Mouse (Mus musculus) liver, embryonic 13.5 days (tissue): ENCODE results near the gene Gdf15. TPM values are rescaled to one million over a fixed set of nuclear protein-coding genes. Genes with fewer than 3 reads are reported as not detected.
A peak's percentile ranks its signal among the peaks of the same experiment; 100 is the strongest.

Experiments used
- ATAC-seq: fragments of 200-750 bp; cut with Nextera tagmentation; 2 replicates; pipeline ENCODE4 v1.8.0; 2017; ENCODE audit warnings: low read depth, mild to moderate bottlenecking, moderate number of reproducible peaks, moderate library complexity
- DNase-seq: peaks from one replicate; pipeline ENCODE4 v3.0.0; 2022
- H3K27ac ChIP-seq: fragments of 300-500 bp; sonication (generic); 2 replicates; pipeline ENCODE4 v1.5.1; 2015; ENCODE audit warnings: moderate library complexity, mild to moderate bottlenecking, inconsistent platforms
- H3K27me3 ChIP-seq: fragments of 300-500 bp; sonication (generic); 2 replicates; pipeline ENCODE4 v1.6.1; 2015; ENCODE audit warnings: mild to moderate bottlenecking, inconsistent platforms
- H3K36me3 ChIP-seq: fragments of 300-500 bp; sonication (generic); 2 replicates; pipeline ENCODE4 v1.6.1; 2015; ENCODE audit warnings: mild to moderate bottlenecking, inconsistent platforms
- H3K4me1 ChIP-seq: fragments of 300-500 bp; sonication (generic); replicated peaks from 2 replicates; pipeline ENCODE4 v1.6.1; 2015; ENCODE audit warnings: inconsistent platforms
- H3K4me2 ChIP-seq: fragments of 300-500 bp; sonication (generic); 2 replicates; pipeline ENCODE4 v1.6.1; 2015; ENCODE audit warnings: inconsistent platforms, mild to moderate bottlenecking, moderate library complexity
- H3K4me3 ChIP-seq: fragments of 300-500 bp; sonication (generic); replicated peaks from 2 replicates; pipeline ENCODE4 v1.5.1; 2015; ENCODE audit warnings: mild to moderate bottlenecking, inconsistent platforms
- H3K9ac ChIP-seq: fragments of 300-500 bp; sonication (generic); 2 replicates; pipeline ENCODE4 v1.6.1; 2015; ENCODE audit warnings: mild to moderate bottlenecking, inconsistent platforms
- H3K9me3 ChIP-seq: fragments of 300-500 bp; sonication (generic); replicated peaks from 2 replicates; pipeline ENCODE4 v1.6.1; 2016; ENCODE audit warnings: inconsistent platforms
- WGBS: fragments of 180-500 bp; shearing (Covaris S2); methylation state at CpG from one replicate; pipeline ENCODE4 v1.1.7; 2015; ENCODE audit not compliant: insufficient replicate concordance; 5-methylcytosine and 5-hydroxymethylcytosine counted together
- polyA plus RNA-seq: library from polyadenylated mRNA; unstranded; fragments of >200 nt; fragmentation: Nextera tagmentation; extraction: Ambion mirVana; gene quantifications from 2 replicates; pipeline ENCODE4 v1.2.1, GENCODE M21; 2015

Gene Gdf15
- polyA plus RNA-seq, result 3.9 and 4.1 TPM in 2 replicates

- H3K4me3 ChIP-seq, result peak within 1 kb of the TSS; percentile 65
- DNase-seq (no peak), ATAC-seq (peak; percentile 3; the same call in 1 of the 2 replicates)
- peaks cover 74% of the 10 kb centered on the region for H3K4me1 ChIP-seq
- peak within 1 kb of the TSS; percentile 89 for H3K4me2 ChIP-seq
- no peaks in the 10 kb centered on the region for H3K36me3 ChIP-seq
- 71% methylated on average over 6 of the region's 6 CpGs for WGBS
- peaks cover 10% of the 10 kb centered on the region for H3K27me3 ChIP-seq
- H3K9me3 ChIP-seq, result no peaks in the 10 kb centered on the region
- peak within 1 kb of the TSS; percentile 70 for H3K9ac ChIP-seq
- H3K27ac ChIP-seq, result peak within 1 kb of the TSS; percentile 85
Observed at GRCm38 (mm10) chr8:70632346-70632892, at the start of gene Gdf15. Gene Gdf15, minus strand, starts transcription at chr8:70632456.

DNA sequence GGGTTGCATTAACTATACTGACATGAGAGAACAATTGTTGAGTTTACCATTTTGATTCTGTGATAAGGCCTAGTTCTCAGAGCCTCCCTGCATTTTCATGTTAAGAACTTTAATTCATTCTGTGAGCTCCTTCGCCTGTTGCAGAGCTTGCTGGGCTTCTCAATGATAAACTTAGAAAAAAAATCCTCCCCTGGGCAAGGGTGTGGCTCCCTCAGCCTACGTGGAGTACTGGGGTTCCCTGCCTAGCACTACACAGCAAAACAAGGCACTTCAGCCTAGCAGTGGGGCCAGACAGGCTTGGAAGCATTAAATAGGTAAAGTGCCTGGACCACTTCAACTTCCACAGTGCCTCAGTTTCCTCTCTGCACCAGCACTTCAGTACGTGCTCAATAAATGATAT is 49.2 kb upstream of the Gdf15 start:
- H3K4me2 ChIP-seq, result 0 out of 2 replicates have a peak overlapping the region, but pooled peaks have one; percentile 6
- H3K9me3 ChIP-seq, result no peaks in the 10 kb centered on the region
- ATAC-seq (peak; percentile 41; the same call in 1 of the 2 replicates), DNase-seq (no peak)
- peaks cover 39% of the 10 kb centered on the region for H3K36me3 ChIP-seq
- H3K9ac ChIP-seq, result no peak overlapping the region
- peaks cover 12% of the 10 kb centered on the region for H3K27me3 ChIP-seq
- 51% methylated on average over 3 of the region's 3 CpGs for WGBS
- H3K27ac ChIP-seq, result peak overlapping the region; percentile 34; the same call in 1 of the 2 replicates
- H3K4me1 ChIP-seq, result peaks cover 63% of the 10 kb centered on the region
- no peak overlapping the region for H3K4me3 ChIP-seq

GRCm38 (mm10) chr8:70680039-70680438 is 47.8 kb upstream of the Gdf15 start:
- Histone ChIP-seq H3K9ac (no peak overlapping the region), H3K36me3 (peaks cover 44% of the 10 kb centered on the region), H3K9me3 (no peaks in the 10 kb centered on the region), H3K4me3 (no peak overlapping the region), H3K27me3 (peaks cover 9% of the 10 kb centered on the region), H3K27ac (peak overlapping the region; percentile 32; the same call in 1 of the 2 replicates), H3K4me2 (no peak overlapping the region), H3K4me1 (peaks cover 77% of the 10 kb centered on the region)
- ATAC-seq (no peak), DNase-seq (no peak)
- WGBS, result 67% methylated on average over 3 of the region's 3 CpGs

GRCm38 (mm10) chr8:70679404-70679803 is 47.1 kb upstream of the Gdf15 start:
- no peak for DNase-seq
- H3K4me2 ChIP-seq, result no peak overlapping the region
- no peaks in the 10 kb centered on the region for H3K9me3 ChIP-seq
- no peak overlapping the region for H3K4me3 ChIP-seq
- H3K27me3 ChIP-seq, result peaks cover 6% of the 10 kb centered on the region; the same call in 1 of the 2 replicates
- H3K4me1 ChIP-seq, result peaks cover 83% of the 10 kb centered on the region
- H3K9ac ChIP-seq, result no peak overlapping the region
- peaks cover 44% of the 10 kb centered on the region for H3K36me3 ChIP-seq
- no peak for ATAC-seq
- peak overlapping the region; percentile 35; the same call in 1 of the 2 replicates for H3K27ac ChIP-seq
- 76% methylated on average over 4 of the region's 4 CpGs for WGBS

- H3K27ac ChIP-seq, result peak overlapping the region; percentile 80
- ATAC-seq, result no peak
Observed at GRCm38 (mm10) chr8:70678679-70679078, 46.4 kb upstream of the Gdf15 start.

DNA sequence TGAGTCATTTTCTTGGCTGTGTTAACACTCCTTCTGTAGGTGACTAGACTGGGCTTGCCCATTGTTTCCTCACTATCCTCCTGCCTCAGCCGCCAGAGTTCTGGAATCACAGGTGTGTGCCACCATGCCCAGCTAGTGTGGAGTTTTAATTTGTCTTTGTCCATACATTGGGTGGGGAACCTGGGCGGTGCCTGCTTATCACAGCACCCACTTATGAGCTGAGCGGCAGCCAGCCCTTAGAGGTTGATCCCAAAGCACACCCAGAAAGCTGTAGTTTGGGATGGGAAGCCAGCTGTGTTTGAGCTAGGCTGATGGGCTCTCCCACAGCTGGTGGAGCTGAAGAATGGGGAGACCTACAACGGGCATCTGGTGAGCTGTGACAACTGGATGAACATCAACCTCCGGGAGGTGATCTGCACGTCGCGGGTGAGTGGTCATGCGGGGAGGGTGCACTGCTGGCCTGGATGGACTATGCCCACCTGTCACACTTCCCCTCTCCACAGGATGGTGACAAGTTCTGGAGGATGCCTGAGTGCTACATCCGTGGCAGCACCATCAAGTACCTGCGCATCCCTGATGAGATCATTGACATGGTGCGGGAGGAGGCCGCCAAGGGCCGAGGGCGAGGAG is 45.3 kb upstream of the Gdf15 start:
- no peak for DNase-seq
- 81% methylated on average over 15 of the region's 15 CpGs for WGBS

More at GRCm38 (mm10) chr8:70678679-70679078, 46.4 kb upstream of the Gdf15 start:
- H3K36me3 ChIP-seq, result peaks cover 44% of the 10 kb centered on the region
- peaks cover 90% of the 10 kb centered on the region for H3K4me1 ChIP-seq
- no peak for DNase-seq
- H3K27me3 ChIP-seq, result peaks cover 2% of the 10 kb centered on the region; the same call in 1 of the 2 replicates
- no peak overlapping the region for H3K4me3 ChIP-seq
- H3K9ac ChIP-seq, result peak overlapping the region; percentile 26; the same call in 1 of the 2 replicates
- H3K4me2 ChIP-seq, result no peak overlapping the region
- no peaks in the 10 kb centered on the region for H3K9me3 ChIP-seq

GRCm38 (mm10) chr8:70675336-70675735 is 43.1 kb upstream of the Gdf15 start:
- ATAC-seq (no peak), DNase-seq (no peak)
- H3K9ac ChIP-seq, result peak overlapping the region; percentile 76
- H3K4me1 ChIP-seq, result peaks cover 87% of the 10 kb centered on the region
- no peaks in the 10 kb centered on the region for H3K27me3 ChIP-seq
- H3K27ac ChIP-seq, result peak overlapping the region; percentile 92
- WGBS, result 44% methylated on average over 1 of the region's 1 CpGs
- no peak overlapping the region for H3K4me3 ChIP-seq
- H3K9me3 ChIP-seq, result no peaks in the 10 kb centered on the region
- peaks cover 43% of the 10 kb centered on the region for H3K36me3 ChIP-seq
- H3K4me2 ChIP-seq, result peak overlapping the region; percentile 87; the same call in 1 of the 2 replicates

More for the DNA sequence above, 45.3 kb upstream of the Gdf15 start:
- Histone ChIP-seq H3K4me2 (peak overlapping the region; percentile 57), H3K27ac (peak overlapping the region; percentile 80), H3K9me3 (no peaks in the 10 kb centered on the region), H3K9ac (peak overlapping the region; percentile 59), H3K4me1 (peaks cover 91% of the 10 kb centered on the region), H3K27me3 (peaks cover 2% of the 10 kb centered on the region; the same call in 1 of the 2 replicates), H3K36me3 (peaks cover 44% of the 10 kb centered on the region), H3K4me3 (peak overlapping the region; percentile 27)
- ATAC-seq, result peak; percentile 10; the same call in 1 of the 2 replicates

GRCm38 (mm10) chr8:70674716-70675115 is 42.5 kb upstream of the Gdf15 start:
- Histone ChIP-seq H3K9me3 (no peaks in the 10 kb centered on the region), H3K4me1 (peaks cover 81% of the 10 kb centered on the region), H3K4me2 (peak overlapping the region; percentile 87), H3K36me3 (peaks cover 37% of the 10 kb centered on the region), H3K9ac (peak overlapping the region; percentile 76), H3K27ac (peak overlapping the region; percentile 92), H3K27me3 (no peaks in the 10 kb centered on the region), H3K4me3 (peak overlapping the region; percentile 70)
- 27% methylated on average over 4 of the region's 4 CpGs for WGBS
- ATAC-seq (peak; percentile 6; the same call in 1 of the 2 replicates), DNase-seq (no peak)

GRCm38 (mm10) chr8:70674109-70674508 is 41.9 kb upstream of the Gdf15 start:
- Histone ChIP-seq H3K9ac (peak overlapping the region; percentile 76), H3K4me1 (peaks cover 75% of the 10 kb centered on the region), H3K4me2 (peak overlapping the region; percentile 87), H3K27me3 (no peaks in the 10 kb centered on the region), H3K36me3 (peaks cover 31% of the 10 kb centered on the region), H3K4me3 (peak overlapping the region; percentile 70), H3K9me3 (no peaks in the 10 kb centered on the region), H3K27ac (peak overlapping the region; percentile 92)
- ATAC-seq (no peak), DNase-seq (no peak)
- 68% methylated on average over 3 of the region's 3 CpGs for WGBS

DNA sequence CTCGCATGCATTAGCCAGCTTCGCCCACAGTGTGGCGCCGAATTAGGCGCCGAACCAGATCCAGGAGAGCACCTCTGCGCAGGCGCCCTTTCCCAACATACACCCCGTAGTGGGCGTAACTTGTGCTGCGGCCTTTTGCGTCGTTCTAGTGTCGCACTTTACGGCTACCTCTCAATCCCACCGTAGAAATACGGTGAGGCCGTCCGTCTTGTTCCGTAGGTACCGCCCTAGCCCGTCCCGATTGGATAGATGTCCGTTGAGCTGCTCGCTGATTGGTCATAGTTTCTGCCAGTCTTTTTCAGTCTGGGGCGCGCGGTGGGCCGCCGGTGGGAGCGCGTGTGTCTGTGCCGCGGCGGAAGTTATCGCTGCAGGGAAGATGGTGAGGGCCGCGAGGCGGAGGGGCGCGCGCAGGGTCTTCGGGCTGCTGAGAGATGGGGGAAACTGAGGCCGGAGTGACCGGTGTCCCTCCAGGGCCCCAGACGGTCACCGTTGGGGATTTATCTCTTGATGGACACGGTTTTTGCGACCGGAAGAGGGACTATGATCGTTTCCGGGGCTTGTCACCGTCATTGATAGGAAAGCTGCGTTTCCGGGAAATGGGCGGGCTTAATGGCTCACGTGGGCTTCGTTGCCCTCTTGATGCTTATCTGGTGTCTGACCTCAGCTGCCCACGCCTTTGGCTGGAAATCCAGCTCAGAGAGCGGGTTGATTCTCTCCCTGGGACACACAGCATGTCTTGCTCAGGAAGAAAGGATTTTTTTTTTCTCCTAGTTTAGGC is 41.0 kb upstream of the Gdf15 start, which contains the start of gene Lsm4:
Gene Lsm4 (plus strand): TSS at position 170 of the 778 bp plus-strand sequence.
- WGBS, result under 1% methylated on average over 60 of the region's 60 CpGs
- ATAC-seq (peak; percentile 91), DNase-seq (peak; percentile 98)
- Histone ChIP-seq H3K9ac (peak within 1 kb of the TSS; percentile 76), H3K36me3 (peaks cover 23% of the 10 kb centered on the region), H3K4me1 (peaks cover 66% of the 10 kb centered on the region), H3K27ac (peak within 1 kb of the TSS; percentile 92), H3K27me3 (no peaks in the 10 kb centered on the region), H3K9me3 (no peaks in the 10 kb centered on the region), H3K4me2 (peak within 1 kb of the TSS; percentile 87), H3K4me3 (peak within 1 kb of the TSS; percentile 70)
